Mouse (Mus musculus): Measurements from ENCODE around the gene Man2b2. TPM values are rescaled to one million over a fixed set of nuclear protein-coding genes. Genes with fewer than 3 reads are reported as not detected.
A peak's percentile ranks its signal among the peaks of the same experiment; 100 is the strongest.

Gene Man2b2
- polyA plus RNA-seq, 1 experiment from 2014 or later, result 17.0 TPM

DNA sequence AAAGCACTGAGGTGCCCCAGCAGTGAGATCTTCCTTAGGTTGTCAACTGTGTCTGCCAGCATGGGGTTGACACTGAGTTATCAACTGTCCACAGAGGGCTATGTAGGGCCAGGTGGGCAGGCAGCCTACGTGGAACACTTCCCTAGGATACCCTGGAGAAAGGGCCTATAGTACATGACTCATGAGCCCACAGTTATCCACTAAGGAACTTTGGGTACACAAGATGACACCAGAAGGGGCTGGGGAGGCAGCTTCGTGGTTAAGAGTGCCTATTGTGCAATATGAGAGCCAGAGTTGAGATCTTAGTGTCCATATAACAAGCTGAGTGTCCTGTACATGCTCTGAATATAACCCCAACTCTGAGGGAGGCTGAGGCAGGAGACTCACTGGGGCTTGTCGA, 60.9 kb downstream of the Man2b2 start:
- Histone ChIP-seq H3K4me2 (ENCODE audit: low read depth, low read length) (no peak overlapping the region), H3K4me3 (ENCODE audit: low read depth, low read length) (no peak overlapping the region), H3K4me1 (ENCODE audit: insufficient read depth) (peaks cover 2% of the 10 kb centered on the region; the same call in 1 of the 2 replicates), H3K27ac (ENCODE audit: low read depth) (no peak overlapping the region), H3K27me3 (ENCODE audit: insufficient read depth, low read length) (no peaks in the 10 kb centered on the region), H3K9ac (replicated peaks) (no peak overlapping the region), H3K9me3 (ENCODE audit: low read length) (no peaks in the 10 kb centered on the region), H3K36me3 (replicated peaks; ENCODE audit: insufficient read depth, low read length) (no peaks in the 10 kb centered on the region)
- 44% methylated on average over 3 of the region's 3 CpGs for WGBS (ENCODE audit: insufficient replicate concordance)
- DNase-seq (no peak), ATAC-seq (no peak)
- TF ChIP-seq EP300 (IDR thresholded peaks at IDR 0.05; ENCODE audit: low read depth), result no peak
- TF ChIP-seq CTCF (IDR thresholded peaks at IDR 0.05; ENCODE audit: low read depth), result no peak

DNA sequence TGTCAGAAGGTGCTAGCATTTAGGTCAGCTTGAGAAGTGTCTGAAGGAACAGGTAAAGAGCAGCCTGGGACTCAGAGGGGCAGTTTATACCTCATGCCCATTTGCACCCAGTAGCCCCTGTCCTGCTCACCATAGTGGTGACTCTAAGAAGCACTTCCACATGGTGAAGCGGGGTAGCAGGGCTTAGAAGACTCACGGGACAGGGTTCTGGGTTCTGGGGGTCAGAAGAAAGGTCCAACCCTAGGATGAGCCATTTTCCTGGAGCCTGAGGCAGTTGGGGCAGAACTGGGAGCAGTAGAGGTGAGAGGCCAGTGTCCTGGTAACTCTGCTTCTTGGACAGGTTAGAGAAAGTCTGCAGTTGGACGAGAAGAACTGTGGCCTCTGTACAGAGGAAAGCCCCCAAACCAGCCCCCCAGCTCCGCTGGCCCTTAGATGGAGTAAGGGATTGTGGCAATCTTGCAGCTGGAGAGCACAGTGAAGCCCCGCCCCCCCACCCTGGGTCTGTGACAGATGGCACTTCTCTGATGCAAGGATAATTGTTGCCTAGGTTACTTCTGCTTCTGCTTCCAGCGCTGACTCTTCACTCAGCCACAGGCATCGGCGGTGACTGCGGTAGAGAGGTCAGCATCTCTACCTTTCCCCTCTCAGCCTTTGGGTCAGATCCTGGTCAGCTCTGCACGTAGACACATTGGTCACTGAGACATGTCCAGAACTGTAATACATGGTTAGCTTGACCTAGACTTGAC, 63.3 kb downstream of the Man2b2 start:
- TF ChIP-seq CTCF (IDR thresholded peaks at IDR 0.05; ENCODE audit: low read depth) (no peak), EP300 (IDR thresholded peaks at IDR 0.05; ENCODE audit: low read depth) (no peak)
- 21% methylated on average over 10 of the region's 10 CpGs for WGBS (ENCODE audit: insufficient replicate concordance)
- H3K27ac ChIP-seq (ENCODE audit: low read depth), result no peak overlapping the region
- H3K4me2 ChIP-seq (ENCODE audit: low read depth, low read length), result no peak overlapping the region
- ATAC-seq, result no peak
- no peak overlapping the region for H3K4me3 ChIP-seq (ENCODE audit: low read depth, low read length)
- no peaks in the 10 kb centered on the region for H3K9me3 ChIP-seq (ENCODE audit: low read length)
- peaks cover 6% of the 10 kb centered on the region; the same call in 1 of the 2 replicates for H3K4me1 ChIP-seq (ENCODE audit: insufficient read depth)
- no peak overlapping the region for H3K9ac ChIP-seq (replicated peaks)
- H3K36me3 ChIP-seq (replicated peaks; ENCODE audit: insufficient read depth, low read length), result no peaks in the 10 kb centered on the region
- peak; percentile 22 for DNase-seq
- no peaks in the 10 kb centered on the region for H3K27me3 ChIP-seq (ENCODE audit: insufficient read depth, low read length)

DNA sequence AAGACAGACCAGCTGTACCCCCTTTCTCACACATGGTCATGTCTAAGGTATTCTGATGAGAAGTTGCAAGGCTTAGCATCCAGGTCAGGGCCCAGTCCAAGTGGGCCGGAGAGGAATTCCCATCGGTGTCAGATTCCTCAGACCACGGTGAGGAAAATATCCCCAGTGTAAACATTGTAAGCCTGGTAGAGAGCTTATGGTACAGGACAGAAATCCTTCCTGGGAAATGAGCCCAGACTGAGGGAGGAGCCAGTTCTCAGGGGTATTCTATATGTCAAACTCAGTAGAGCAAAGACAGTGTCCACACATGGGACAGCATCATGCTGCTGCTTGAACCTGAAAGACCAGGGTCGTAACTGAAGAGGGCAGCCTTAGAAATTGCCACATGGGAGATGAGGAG, 70.6 kb downstream of the Man2b2 start:
- peaks cover 6% of the 10 kb centered on the region; the same call in 1 of the 2 replicates for H3K4me1 ChIP-seq (ENCODE audit: insufficient read depth)
- H3K4me3 ChIP-seq (ENCODE audit: low read depth, low read length), result no peak overlapping the region
- no peaks in the 10 kb centered on the region for H3K9me3 ChIP-seq (ENCODE audit: low read length)
- no peak for DNase-seq
- H3K4me2 ChIP-seq (ENCODE audit: low read depth, low read length), result no peak overlapping the region
- no peak for ATAC-seq
- no peak overlapping the region for H3K27ac ChIP-seq (ENCODE audit: low read depth)
- WGBS (ENCODE audit: insufficient replicate concordance), result 69% methylated on average over 4 of the region's 4 CpGs
- H3K9ac ChIP-seq (replicated peaks), result no peak overlapping the region
- H3K27me3 ChIP-seq (ENCODE audit: insufficient read depth, low read length), result no peaks in the 10 kb centered on the region
- H3K36me3 ChIP-seq (replicated peaks; ENCODE audit: insufficient read depth, low read length), result no peaks in the 10 kb centered on the region
- TF ChIP-seq CTCF (IDR thresholded peaks at IDR 0.05; ENCODE audit: low read depth) (no peak), EP300 (IDR thresholded peaks at IDR 0.05; ENCODE audit: low read depth) (no peak)

DNA sequence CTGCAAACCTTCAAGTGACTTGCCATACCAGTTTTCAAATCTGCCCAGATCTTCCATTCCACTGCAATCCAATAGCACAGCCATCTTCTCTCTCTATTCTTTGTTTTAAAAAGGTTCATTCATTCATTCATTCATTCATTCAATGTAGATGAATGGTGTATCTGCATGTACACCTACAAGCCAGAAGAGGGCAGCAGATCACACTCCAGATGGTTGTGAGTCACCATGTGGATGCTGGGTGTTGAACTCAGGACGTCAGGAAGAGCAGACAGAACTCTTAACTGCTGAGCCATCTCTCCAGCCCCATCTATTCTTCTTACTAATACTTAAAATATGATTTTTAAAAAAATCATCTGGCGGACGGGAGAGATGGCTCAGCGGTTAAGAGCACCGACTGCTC, 73.4 kb downstream of the Man2b2 start:
- DNase-seq (no peak), ATAC-seq (no peak)
- 71% methylated on average over 5 of the region's 5 CpGs for WGBS (ENCODE audit: insufficient replicate concordance)

More for the DNA sequence above, 73.4 kb downstream of the Man2b2 start:
- no peaks in the 10 kb centered on the region for H3K36me3 ChIP-seq (replicated peaks; ENCODE audit: insufficient read depth, low read length)
- H3K4me2 ChIP-seq (ENCODE audit: low read depth, low read length), result no peak overlapping the region
- H3K4me1 ChIP-seq (ENCODE audit: insufficient read depth), result no peaks in the 10 kb centered on the region
- H3K27me3 ChIP-seq (ENCODE audit: insufficient read depth, low read length), result no peaks in the 10 kb centered on the region
- no peak overlapping the region for H3K4me3 ChIP-seq (ENCODE audit: low read depth, low read length)
- TF ChIP-seq EP300 (IDR thresholded peaks at IDR 0.05; ENCODE audit: low read depth), result no peak
- TF ChIP-seq CTCF (IDR thresholded peaks at IDR 0.05; ENCODE audit: low read depth), result peak; percentile 79
- no peaks in the 10 kb centered on the region for H3K9me3 ChIP-seq (ENCODE audit: low read length)
- H3K9ac ChIP-seq (replicated peaks), result no peak overlapping the region
- H3K27ac ChIP-seq (ENCODE audit: low read depth), result no peak overlapping the region

Other genes with a start within 250 kb of the Man2b2 start
- gene Tbc1d14, start 237.4 kb downstream of the Man2b2 start, polyA plus RNA-seq (2015; fragmentation: Nextera tagmentation; extraction: Ambion mirVana), result 5.7 and 6.5 TPM in 2 replicates
- gene D5Ertd579e, start 134.6 kb downstream of the Man2b2 start, polyA plus RNA-seq (2015; fragmentation: Nextera tagmentation; extraction: Ambion mirVana), result 15.9 and 18.5 TPM in 2 replicates
- gene Bloc1s4, start 82.0 kb downstream of the Man2b2 start, polyA plus RNA-seq (2015; fragmentation: Nextera tagmentation; extraction: Ambion mirVana), result 14.6 and 17.9 TPM in 2 replicates
- 153 and 164 TPM in 2 replicates for gene Mrfap1, start 33.9 kb downstream of the Man2b2 start, polyA plus RNA-seq (2015; fragmentation: Nextera tagmentation; extraction: Ambion mirVana)
- gene Ppp2r2c, start 37.9 kb upstream of the Man2b2 start, polyA plus RNA-seq (2015; fragmentation: Nextera tagmentation; extraction: Ambion mirVana), result not detected in 2 replicates
- gene Wfs1, start 158.6 kb upstream of the Man2b2 start, polyA plus RNA-seq (2015; fragmentation: Nextera tagmentation; extraction: Ambion mirVana), result 1.7 and 1.9 TPM in 2 replicates

All from liver, postnatal 0 days (tissue).